8 mouse cellular contexts compared by ENCODE assay signal in genomic region chr4:108782421-108783085, GRCm38 (mm10). TPM values are rescaled to one million over a fixed set of nuclear protein-coding genes. Genes with fewer than 3 reads are reported as not detected.
DNase-seq lines count a peak whose midpoint lies in the region; ATAC-seq and TF ChIP-seq lines count a peak whose summit lies in the region.
"Had no signal": no experiment of that assay in that cellular context is flagged by ENCODE, and none has a peak within 500 bp of the region (broad histone marks: within the 10 kb centered on the region; RNA-seq: fewer than 3 reads in every experiment).

No protein-coding gene starts in this region.

- no peak for ATAC-seq in limb, embryonic 15.5 days (ENCODE audit: insufficient number of reproducible peaks, low FRiP score, low TSS enrichment, low read depth)
- no peak for ATAC-seq in lung, postnatal 0 days

- DNase-seq in limb, embryonic 10.5 days (ENCODE audit: low spot score), result no peak
- peak; percentile 17 for DNase-seq in brain, embryonic 14.5 days (ENCODE audit: low read depth)
- peak; percentile 14 for DNase-seq in induced T-regulatory cell, adult 2 months (ENCODE audit: low read depth)
- DNase-seq in right cerebral cortex, postnatal 36 days (ENCODE audit: low spot score in 2 of 2), result peak; percentile 30 to 40
- DNase-seq in lung, postnatal 0 days (ENCODE audit: low spot score), result no peak
- no peak for DNase-seq in spleen, postnatal 4 days (ENCODE audit: low spot score in 2 of 2)

- no peak overlapping the region for H3K9ac ChIP-seq in limb, embryonic 15.5 days
- no peak overlapping the region for H3K9ac ChIP-seq in lung, postnatal 0 days (replicated peaks; ENCODE audit: low read depth)

- 43% methylated on average over 8 of the region's 8 CpGs for WGBS in limb, embryonic 15.5 days
- 51% methylated on average over 8 of the region's 8 CpGs for WGBS in limb, embryonic 10.5 days
- WGBS in lung, postnatal 0 days, result 32% methylated on average over 8 of the region's 8 CpGs

- no peak for TF ChIP-seq POLR2A in brain, embryonic 14.5 days (IDR thresholded peaks at IDR 0.05; ENCODE audit: borderline replicate concordance, extremely low read depth, insufficient read depth, insufficient read length, poor library complexity, severe bottlenecking)

- no peaks in the 10 kb centered on the region for H3K27me3 ChIP-seq in limb, embryonic 15.5 days
- no peaks in the 10 kb centered on the region for H3K27me3 ChIP-seq in limb, embryonic 10.5 days (ENCODE audit: low read depth, poor library complexity, severe bottlenecking)
- H3K27me3 ChIP-seq in lung, postnatal 0 days (replicated peaks; ENCODE audit: insufficient read depth, low read length), result no peaks in the 10 kb centered on the region

- TF ChIP-seq CTCF in brain, embryonic 14.5 days (IDR thresholded peaks at IDR 0.05; ENCODE audit: borderline replicate concordance, extremely low read depth, insufficient read depth, insufficient read length), result no peak
- TF ChIP-seq CTCF in lung, postnatal 0 days (IDR thresholded peaks at IDR 0.05), result no peak

- H3K27ac ChIP-seq in limb, embryonic 15.5 days, result peak overlapping the region; percentile 54; the same call in 1 of the 2 replicates
- H3K27ac ChIP-seq in limb, embryonic 10.5 days, result no peak overlapping the region
- H3K27ac ChIP-seq in lung, postnatal 0 days (ENCODE audit: low read length), result no peak overlapping the region
- H3K27ac ChIP-seq: macrophage had no signal

- no peaks in the 10 kb centered on the region for H3K4me1 ChIP-seq in limb, embryonic 15.5 days
- H3K4me1 ChIP-seq in limb, embryonic 10.5 days, result peaks cover 12% of the 10 kb centered on the region; the same call in 1 of the 2 replicates
- no peaks in the 10 kb centered on the region; the same call in 1 of the 2 replicates for H3K4me1 ChIP-seq in lung, postnatal 0 days (ENCODE audit: insufficient read depth, low read depth, low read length)

- no peaks in the 10 kb centered on the region for H3K9me3 ChIP-seq in limb, embryonic 15.5 days
- H3K9me3 ChIP-seq in limb, embryonic 10.5 days (replicated peaks), result no peaks in the 10 kb centered on the region
- H3K9me3 ChIP-seq in lung, postnatal 0 days (ENCODE audit: low read length), result no peaks in the 10 kb centered on the region

- no peaks in the 10 kb centered on the region for H3K36me3 ChIP-seq in limb, embryonic 15.5 days
- no peaks in the 10 kb centered on the region for H3K36me3 ChIP-seq in limb, embryonic 10.5 days
- H3K36me3 ChIP-seq in lung, postnatal 0 days (ENCODE audit: insufficient read depth, low read length), result no peaks in the 10 kb centered on the region

- H3K4me3 ChIP-seq in limb, embryonic 15.5 days, result no peak overlapping the region
- no peak overlapping the region for H3K4me3 ChIP-seq in limb, embryonic 10.5 days
- no peak overlapping the region for H3K4me3 ChIP-seq in lung, postnatal 0 days (ENCODE audit: low read depth, low read length)

- H3K4me2 ChIP-seq in limb, embryonic 15.5 days, result no peak overlapping the region
- H3K4me2 ChIP-seq in lung, postnatal 0 days (replicated peaks; ENCODE audit: low read depth, low read length), result no peak overlapping the region

- no peak for TF ChIP-seq EP300 in lung, postnatal 0 days (IDR thresholded peaks at IDR 0.05)

RNA-seq across cellular contexts. Expression of gene Zfyve9, which starts 2.0 kb away (rescaled TPM):
- 5.0 and 6.3 TPM in 2 replicates for polyA plus RNA-seq in limb, embryonic 15.5 days (2015; fragmentation: Nextera tagmentation; extraction: Ambion mirVana)
- polyA plus RNA-seq in limb, embryonic 10.5 days (2016; fragmentation: Nextera tagmentation; extraction: Ambion mirVana), result 4.5 and 5.1 TPM in 2 replicates
- 7.3 and 15.2 TPM in 2 replicates for polyA plus RNA-seq in brain, embryonic 14.5 days (2012; rRNA removed)
- 4.0 and 4.7 TPM in 2 replicates for polyA plus RNA-seq in lung, postnatal 0 days (2015; fragmentation: Nextera tagmentation; extraction: Ambion mirVana)

RNA-seq across cellular contexts. Expression of gene Btf3l4, which starts 50.9 kb away (rescaled TPM):
- polyA plus RNA-seq in limb, embryonic 15.5 days (2015; fragmentation: Nextera tagmentation; extraction: Ambion mirVana), result 129 and 140 TPM in 2 replicates
- 170 and 214 TPM in 2 replicates for polyA plus RNA-seq in limb, embryonic 10.5 days (2016; fragmentation: Nextera tagmentation; extraction: Ambion mirVana)
- polyA plus RNA-seq in brain, embryonic 14.5 days (2012; rRNA removed), result 113 and 134 TPM in 2 replicates
- polyA plus RNA-seq in lung, postnatal 0 days (2015; fragmentation: Nextera tagmentation; extraction: Ambion mirVana), result 106 and 111 TPM in 2 replicates

RNA-seq across cellular contexts. Expression of gene Txndc12, which starts 51.8 kb away (rescaled TPM):
- 109 and 112 TPM in 2 replicates for polyA plus RNA-seq in limb, embryonic 15.5 days (2015; fragmentation: Nextera tagmentation; extraction: Ambion mirVana)
- 93.4 and 102 TPM in 2 replicates for polyA plus RNA-seq in limb, embryonic 10.5 days (2016; fragmentation: Nextera tagmentation; extraction: Ambion mirVana)
- polyA plus RNA-seq in brain, embryonic 14.5 days (2012; rRNA removed), result 54.3 and 57.1 TPM in 2 replicates
- 93.1 and 97.5 TPM in 2 replicates for polyA plus RNA-seq in lung, postnatal 0 days (2015; fragmentation: Nextera tagmentation; extraction: Ambion mirVana)

Comparison
In these comparisons a context has a peak if more than half of its experiments do, and no peak if none do; other contexts are left out.
1. DNase-seq: peak in brain, embryonic 14.5 days (single experiment), induced T-regulatory cell, adult 2 months (single experiment) and right cerebral cortex, postnatal 36 days (2 of 2); none in limb, embryonic 10.5 days (single experiment), lung, postnatal 0 days (single experiment) and spleen, postnatal 4 days (0 of 2).